Mouse (Mus musculus) bone marrow, adult 2 months (tissue): ENCODE data around the gene Chn1.

Source experiments
- CTCF ChIP-seq: fragments of 200-500 bp; IDR thresholded peaks from 2 replicates; pipeline ENCODE4 v1.5.1; 2011; ENCODE audit warnings: low read length, control low read depth; ENCODE audit not compliant: control insufficient read depth, insufficient read depth
- POLR2A ChIP-seq: fragments of 200-500 bp; IDR thresholded peaks from 2 replicates; pipeline ENCODE4 v1.6.1; 2011; ENCODE audit warnings: low read depth, mild to moderate bottlenecking, control low read depth, low read length, borderline replicate concordance; ENCODE audit not compliant: control insufficient read depth

DNA sequence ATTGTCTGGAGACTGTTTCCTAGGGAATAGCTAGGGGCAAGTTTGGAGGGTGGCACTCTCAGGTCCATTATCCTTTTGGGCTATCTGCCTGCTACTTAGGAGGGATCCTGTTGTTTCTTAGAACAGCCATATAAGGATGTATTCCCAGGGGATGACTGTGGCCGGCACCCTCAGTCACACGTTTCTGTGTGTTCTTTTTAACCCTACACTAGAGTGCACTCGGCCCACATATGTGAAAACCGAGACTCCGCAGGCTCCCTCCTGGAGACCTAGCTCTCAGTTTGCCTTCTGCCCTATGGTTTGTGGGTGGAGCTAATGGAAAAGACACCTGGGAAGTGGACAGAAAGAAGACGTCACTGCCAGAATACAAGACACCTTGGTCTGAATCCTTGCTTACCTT is 183.9 kb downstream of the Chn1 start:
- no peak for TF ChIP-seq CTCF
- no peak for TF ChIP-seq POLR2A
